Mouse (Mus musculus) brain, adult 2 months (tissue): ENCODE results near the gene Actbl2.
A peak's percentile ranks its signal among the peaks of the same experiment; 100 is the strongest.

Experiments used
- DNase-seq: peaks from one replicate; pipeline ENCODE4 v3.0.0; 2011; ENCODE audit warnings: low read depth, low spot score

The Actbl2 gene

DNA sequence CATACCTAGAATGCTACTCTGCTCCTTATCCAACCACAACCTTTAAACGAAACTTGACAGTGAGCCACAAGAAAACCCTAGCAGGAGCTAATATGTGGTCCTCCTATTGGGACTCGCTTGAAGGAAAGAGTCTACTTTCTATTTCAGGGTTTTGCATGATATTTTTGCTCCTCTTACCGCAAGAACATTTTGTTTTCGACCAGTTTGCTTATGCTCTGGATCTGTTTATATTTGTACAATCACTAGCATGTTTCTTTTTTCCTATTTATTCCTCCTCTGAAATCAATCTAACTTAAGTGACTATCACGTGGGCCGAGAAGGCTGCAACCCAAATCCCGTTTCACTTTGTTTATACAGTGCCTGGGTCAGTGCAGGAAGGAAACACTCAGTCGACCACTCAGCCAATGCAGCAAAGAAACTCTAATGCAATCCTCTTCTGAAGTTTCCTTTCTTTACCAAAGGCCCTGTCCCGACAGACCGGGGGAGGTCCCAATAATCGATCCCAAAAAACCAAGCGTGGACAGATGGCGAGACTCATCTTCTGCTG lies 15.0 kb downstream of the Actbl2 start:
- DNase-seq, result no peak

DNA sequence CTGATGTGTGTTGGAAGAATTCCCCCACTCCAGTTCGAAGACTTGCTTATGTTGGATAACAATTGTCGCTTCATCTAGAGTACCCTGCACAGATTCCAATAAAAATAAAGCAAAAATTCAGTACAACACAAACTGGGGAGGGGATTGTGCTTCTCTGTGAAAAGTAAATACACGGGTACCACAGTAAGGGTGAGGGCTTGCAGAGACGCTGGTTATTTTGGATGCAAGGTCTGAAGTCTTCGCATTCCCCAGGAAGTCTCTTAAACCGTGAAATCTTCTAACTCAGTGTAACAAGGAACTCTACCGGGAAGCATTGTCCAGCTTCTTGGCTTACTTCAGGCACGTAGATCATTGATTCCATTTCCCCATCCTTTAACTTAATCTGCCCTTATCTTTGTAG lies 17.1 kb downstream of the Actbl2 start:
- no peak for DNase-seq

DNA sequence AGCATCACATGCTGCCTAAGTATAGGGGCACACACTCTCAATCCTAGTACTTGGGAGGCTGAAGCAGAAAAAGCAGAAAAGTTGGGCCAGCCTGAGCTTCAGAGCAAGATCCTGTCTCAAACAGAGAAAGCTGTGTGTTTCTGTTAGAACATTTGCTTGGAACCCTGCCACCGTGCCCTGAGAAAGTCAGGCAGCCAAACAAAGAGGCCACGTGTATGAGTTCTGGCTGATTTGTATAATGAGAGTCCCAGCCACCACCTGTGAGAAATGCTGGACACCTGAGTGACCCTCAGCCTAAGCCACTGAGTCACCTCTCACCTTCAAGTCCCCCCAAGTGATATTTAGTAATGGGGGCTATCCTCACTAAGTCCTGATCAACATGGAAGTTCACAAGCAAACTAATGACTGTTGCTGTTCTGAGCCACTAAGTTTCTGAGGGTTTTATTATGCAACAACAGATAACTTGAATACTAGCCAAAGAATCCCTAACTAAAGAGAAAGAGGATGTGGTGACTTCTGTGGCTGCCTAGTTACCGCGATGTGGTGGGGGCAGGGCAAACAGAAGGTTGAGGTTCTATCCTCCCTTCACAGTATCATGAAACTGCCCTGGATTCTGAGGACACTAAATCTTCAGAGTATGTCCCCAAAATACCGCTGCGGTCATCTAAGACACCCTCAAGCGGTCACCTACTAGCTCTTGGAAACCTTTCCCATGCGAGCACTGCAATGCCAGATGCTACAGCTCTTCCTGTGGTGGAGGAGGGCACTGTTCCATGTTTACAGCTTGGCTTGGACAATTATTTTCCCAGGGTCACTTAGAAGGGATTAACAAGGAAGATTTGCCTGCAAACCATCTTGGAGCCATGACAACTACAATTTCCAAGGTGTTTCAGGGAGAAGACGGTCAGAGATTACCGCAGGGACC lies 31.9 kb downstream of the Actbl2 start:
- DNase-seq, result peak; percentile 93

DNA sequence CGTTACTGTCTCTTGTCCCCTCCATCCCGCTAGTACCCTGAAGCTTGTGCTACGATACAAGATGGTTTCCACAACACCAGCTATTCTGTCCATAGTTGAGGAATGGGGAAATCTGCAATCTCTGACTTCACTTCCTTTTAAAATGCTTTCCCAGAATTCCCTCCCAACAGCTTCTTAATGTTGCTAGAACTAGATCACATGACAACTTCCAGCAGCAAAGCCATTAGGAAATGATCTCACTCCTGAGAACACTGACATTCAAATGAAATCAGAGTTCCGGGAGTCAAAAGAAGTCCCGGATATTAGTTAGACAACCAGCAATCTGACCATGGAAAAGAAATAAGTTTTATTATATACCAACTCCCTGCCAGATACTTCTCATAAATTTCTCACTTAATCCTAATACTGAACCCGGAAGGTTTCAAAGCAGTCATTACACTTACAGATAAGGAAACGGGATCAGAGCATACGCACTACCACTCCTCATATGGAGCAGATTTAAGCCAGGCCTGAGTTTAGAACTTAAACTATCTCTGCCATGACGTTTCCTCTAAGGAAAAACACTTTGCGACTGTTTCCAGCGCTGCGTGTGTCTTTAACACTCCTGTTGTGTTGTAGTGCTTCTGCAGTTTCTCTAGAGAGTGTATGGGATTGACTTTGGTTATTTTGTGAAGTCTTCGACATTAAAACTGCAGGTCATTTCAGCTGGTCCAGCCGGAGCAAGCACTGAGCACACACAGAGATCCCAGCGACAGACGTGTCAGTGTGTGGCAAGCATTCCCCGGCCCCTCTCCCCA lies 36.5 kb downstream of the Actbl2 start:
- no peak for DNase-seq

DNA sequence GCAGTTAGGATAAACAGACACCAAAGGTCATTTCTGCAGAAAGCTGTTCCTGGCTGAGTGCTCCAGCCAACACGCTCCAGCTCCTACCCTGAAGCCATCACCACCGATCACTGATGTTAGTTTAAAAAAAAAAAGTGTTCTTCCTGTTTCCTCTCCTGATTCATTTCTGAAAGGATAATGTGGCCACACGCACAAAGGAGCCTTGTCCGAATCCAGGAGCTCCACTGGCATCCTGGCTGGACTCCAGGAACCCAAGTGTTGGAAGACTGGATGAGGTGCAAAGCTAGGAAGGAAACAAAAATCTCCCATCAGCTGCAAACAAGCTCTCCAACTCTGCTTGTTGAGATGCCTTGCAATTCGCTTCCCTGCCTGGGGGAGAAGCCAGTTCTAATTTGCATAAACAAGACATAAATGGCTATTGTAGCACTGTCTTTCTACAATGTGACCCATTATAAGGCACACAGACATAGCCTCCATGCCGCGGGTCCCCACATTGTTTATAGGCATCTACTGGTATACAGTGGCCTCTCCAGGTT lies 37.2 kb downstream of the Actbl2 start:
- DNase-seq, result peak; percentile 88

DNA sequence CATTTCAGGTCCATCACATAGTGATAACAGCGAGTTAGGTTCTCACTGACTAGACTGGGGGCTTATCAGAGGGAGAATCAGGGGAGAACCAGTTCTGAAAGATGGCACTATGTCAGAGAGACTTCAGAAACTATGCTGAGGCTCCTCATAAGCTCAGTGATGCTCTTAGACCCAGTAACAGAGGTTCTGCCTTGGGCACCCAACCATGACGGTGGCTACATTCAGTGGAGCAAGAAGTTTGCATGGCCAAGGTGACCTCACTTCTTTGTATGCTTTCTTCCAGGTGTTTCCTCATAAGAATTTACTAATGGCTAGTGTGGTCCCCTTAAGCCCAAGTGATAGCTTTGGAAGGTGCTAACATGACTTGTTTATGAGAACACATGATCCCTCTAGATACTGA lies 38.7 kb downstream of the Actbl2 start:
- no peak for DNase-seq

DNA sequence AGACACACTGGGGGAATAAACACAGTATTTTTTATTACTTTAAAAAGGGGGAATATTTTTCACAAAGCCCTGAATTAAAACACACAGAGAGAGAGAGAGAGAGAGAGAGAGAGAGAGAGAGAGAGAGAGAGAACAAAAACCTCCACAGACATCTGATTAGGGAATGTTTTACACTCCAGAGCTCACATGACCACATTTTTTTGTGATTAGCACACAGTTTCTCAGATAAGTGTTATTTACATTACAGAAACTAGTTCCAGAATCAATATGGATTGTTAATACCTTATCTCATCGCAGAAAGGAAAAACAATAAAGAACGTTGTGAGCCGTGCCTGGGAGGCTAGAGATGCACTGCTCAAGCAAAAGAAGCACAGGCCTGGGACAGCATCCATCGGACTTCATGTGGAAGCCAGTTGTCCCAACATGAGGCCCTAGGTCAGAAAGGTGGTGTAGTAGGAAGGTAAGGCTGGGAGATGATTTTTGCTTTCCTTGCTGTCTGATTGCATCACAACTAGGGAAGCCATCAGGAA lies 40.2 kb downstream of the Actbl2 start:
- no peak for DNase-seq

DNA sequence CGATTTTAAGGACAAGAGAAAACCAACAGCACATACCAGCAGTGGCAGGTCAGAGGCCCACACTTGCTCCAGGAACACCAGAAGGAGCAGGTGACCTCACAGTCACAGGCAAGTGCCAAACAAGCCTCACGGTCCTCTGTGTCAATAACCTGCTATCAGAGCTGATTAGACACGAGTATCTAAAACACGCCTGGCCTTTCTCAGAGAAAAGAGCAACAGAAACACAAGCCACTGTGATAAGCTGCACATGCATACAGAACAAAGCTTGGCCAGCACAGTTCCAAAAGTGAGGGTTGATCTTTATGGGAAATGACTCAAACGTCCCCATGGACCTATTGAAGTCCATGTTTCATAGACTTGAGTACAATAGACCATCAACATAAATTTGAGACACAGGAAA lies 41.2 kb downstream of the Actbl2 start:
- no peak for DNase-seq

DNA sequence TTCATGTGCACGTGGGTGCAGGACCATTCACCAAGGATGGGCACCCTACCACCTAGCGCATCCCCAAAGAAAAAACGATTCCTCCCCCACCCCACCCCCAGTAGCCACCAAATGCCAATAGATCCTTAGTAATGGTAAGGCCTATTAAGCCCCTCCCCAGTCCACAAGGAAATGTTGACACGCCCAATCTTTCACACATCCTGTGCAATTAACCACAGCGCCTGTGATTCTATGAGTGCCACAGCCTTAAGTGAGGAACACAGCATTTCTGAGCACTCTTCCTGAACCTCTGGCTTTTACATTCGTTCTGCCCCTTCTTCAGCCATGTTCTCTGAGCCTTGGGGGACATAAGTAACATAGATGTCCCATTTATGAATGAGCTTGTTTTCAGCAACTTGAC lies 42.8 kb downstream of the Actbl2 start:
- no peak for DNase-seq

DNA sequence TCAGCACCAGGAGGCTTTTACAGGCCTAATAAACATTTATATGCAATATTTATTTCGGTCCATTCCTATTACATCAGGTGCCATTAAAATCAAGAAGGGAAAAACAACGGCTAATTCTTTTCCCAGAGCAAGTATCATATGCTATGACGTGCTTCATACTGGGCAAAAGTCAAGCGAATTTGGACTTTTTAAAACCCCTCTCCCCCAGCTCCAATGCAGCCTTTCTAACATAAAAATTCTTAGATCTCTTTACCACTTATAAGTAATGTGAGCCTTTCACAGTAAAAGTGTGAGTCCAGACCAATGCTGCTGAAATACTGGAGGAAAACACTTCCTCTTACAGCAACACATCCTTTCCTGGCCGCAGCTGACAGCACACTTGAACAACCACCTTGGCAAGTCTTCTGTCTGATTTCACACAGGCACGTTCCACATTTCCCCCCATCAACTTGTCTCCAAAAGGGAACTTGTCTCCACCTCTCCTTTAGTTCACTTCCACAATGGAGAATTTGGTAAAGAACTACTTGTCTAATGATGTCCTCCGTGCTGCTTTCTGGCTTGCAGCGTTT lies 44.4 kb downstream of the Actbl2 start:
- DNase-seq, result no peak

DNA sequence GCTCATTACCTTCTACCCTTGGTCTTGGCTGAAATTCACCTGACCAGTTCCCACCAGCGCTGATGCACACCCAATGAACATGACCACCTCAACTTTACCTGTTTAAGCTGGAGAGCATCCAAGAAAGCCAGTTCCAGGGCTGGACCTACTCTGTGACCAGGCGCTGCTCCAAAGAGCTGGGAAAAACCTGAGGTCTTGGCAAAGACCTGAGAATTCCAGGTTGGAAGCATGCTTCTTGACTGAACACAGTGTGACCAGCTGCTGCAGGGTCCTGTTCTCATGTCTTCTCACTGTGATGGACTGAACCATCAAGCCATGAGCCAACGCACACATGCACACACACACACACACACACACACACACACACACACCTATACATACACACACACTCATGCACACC lies 46.0 kb downstream of the Actbl2 start:
- DNase-seq, result peak; percentile 55

DNA sequence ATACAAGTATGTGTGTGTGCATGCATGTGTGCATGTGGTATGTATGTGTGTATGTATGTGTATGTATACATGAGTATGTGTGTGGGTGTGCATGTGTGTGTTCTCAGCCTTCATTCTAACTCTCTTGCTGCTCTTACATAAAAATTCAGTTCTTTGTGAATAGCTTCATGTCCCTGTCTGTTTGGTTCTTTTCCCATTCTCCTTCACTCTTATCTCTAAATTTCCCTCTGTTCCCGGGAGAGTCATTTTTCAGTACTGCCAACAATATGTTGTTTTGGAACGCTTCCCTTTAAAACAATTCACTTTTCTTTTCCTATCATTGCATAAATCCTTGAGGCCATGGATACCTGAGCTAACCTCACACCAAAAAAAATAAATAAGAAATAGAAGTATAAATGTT lies 46.6 kb downstream of the Actbl2 start:
- DNase-seq, result peak; percentile 77

DNA sequence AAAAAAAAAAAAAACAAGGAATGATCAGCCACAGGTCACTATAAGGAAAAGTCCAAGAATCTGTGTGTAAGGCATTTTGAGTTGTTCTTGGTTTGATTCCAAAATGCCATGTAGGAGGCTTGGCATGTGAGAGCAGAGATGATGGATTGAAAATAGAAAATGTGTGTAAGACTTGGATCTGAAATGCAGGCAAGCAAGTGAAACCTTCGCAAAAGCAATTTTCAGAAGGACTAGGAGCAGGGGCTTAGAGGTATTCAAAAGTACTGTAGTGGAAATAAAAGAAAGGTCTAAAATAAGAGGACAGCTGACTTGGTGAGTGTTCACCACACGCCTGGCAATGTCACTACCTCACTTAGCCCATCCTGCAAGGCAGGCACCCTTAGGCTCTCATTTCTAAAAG lies 49.4 kb downstream of the Actbl2 start:
- peak; percentile 76 for DNase-seq

DNA sequence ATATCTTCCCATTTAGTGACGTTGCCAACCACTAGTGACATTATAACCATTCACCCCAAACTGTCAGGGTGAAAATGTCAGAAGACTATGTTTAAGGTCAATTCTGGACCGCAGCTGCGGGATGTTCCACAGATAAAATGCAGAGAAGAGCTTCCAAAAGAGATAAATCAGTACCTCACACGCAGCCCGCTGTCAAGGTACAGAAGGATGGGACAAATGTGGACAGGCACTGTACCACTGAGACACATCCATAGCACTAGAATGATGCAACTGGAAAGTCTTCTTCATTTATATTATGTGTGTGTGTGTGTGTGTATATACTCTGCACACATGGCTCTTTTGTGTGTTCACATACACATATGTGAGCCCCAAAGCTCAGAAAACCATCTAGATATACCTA lies 49.9 kb downstream of the Actbl2 start:
- DNase-seq, result no peak
